Mouse (Mus musculus) cerebellum, postnatal 4 days (tissue): ENCODE measurements at regions not wholly inside any gene's neighbourhood (a gene's known extent, or its start where the extent isn't known, plus 50 kb on each side); places are given as distances from the start of the nearest gene placed in this dataset.

Experiments
- DNase-seq, 2 experiments: peaks; one replicate each; pipeline ENCODE4 v3.0.0; 2022; ENCODE audit warnings: low spot score in 2 of 2, mixed read lengths in 1 of 2

GRCm38 (mm10) chr15:70489548-70489947 lies 3344.8 kb upstream of the Gm6569 start:
- no peak for DNase-seq

- DNase-seq = no peak
Measured at GRCm38 (mm10) chr15:70507046-70507818, 3327.1 kb upstream of the Gm6569 start.

GRCm38 (mm10) chr15:70520551-70520950 lies 3313.8 kb upstream of the Gm6569 start:
- DNase-seq = no peak

- DNase-seq = peak in 1 of 2 experiments; percentile 13
Measured at GRCm38 (mm10) chr15:70554773-70555582, 3279.4 kb upstream of the Gm6569 start.

GRCm38 (mm10) chr15:70555583-70555894 lies 3278.8 kb upstream of the Gm6569 start:
- DNase-seq = no peak

- DNase-seq = no peak
Measured at GRCm38 (mm10) chr15:70594295-70594694, 3240.1 kb upstream of the Gm6569 start.

- no peak for DNase-seq
Measured at GRCm38 (mm10) chr15:70600762-70601489, 3233.4 kb upstream of the Gm6569 start.

- DNase-seq = no peak
Measured at GRCm38 (mm10) chr15:70605251-70605650, 3229.1 kb upstream of the Gm6569 start.

GRCm38 (mm10) chr15:70606896-70607295 lies 3227.5 kb upstream of the Gm6569 start:
- no peak for DNase-seq

- no peak for DNase-seq
Measured at GRCm38 (mm10) chr15:70618131-70618674, 3216.2 kb upstream of the Gm6569 start.

GRCm38 (mm10) chr15:70641051-70641552 lies 3193.3 kb upstream of the Gm6569 start:
- DNase-seq = no peak

GRCm38 (mm10) chr15:70644447-70645202 lies 3189.7 kb upstream of the Gm6569 start:
- no peak for DNase-seq

- DNase-seq = no peak
Measured at GRCm38 (mm10) chr15:70675549-70675948, 3158.8 kb upstream of the Gm6569 start.

GRCm38 (mm10) chr15:70704547-70704946 lies 3129.8 kb upstream of the Gm6569 start:
- no peak for DNase-seq

- DNase-seq = no peak
Measured at GRCm38 (mm10) chr15:70713736-70714135, 3120.6 kb upstream of the Gm6569 start.

- no peak for DNase-seq
Measured at GRCm38 (mm10) chr15:70727361-70727885, 3106.9 kb upstream of the Gm6569 start.

GRCm38 (mm10) chr15:70727956-70728355 lies 3106.4 kb upstream of the Gm6569 start:
- no peak for DNase-seq

- DNase-seq = no peak
Measured at GRCm38 (mm10) chr15:70744239-70744638, 3090.1 kb upstream of the Gm6569 start.

- no peak for DNase-seq
Measured at GRCm38 (mm10) chr15:70764045-70764444, 3070.3 kb upstream of the Gm6569 start.

- DNase-seq = no peak
Measured at GRCm38 (mm10) chr15:70764513-70764912, 3069.8 kb upstream of the Gm6569 start.

GRCm38 (mm10) chr15:70765471-70765870 lies 3068.9 kb upstream of the Gm6569 start:
- no peak for DNase-seq
